ENCODE assay signal across 11 mouse cellular contexts in genomic region chr12:107720941-107721340, GRCm38 (mm10).
"Had no signal": no experiment of that assay in that cellular context is flagged by ENCODE, and none has a peak within 500 bp of the region (broad histone marks: within the 10 kb centered on the region; RNA-seq: fewer than 3 reads in every experiment).

No protein-coding gene starts in this region.

- DNase-seq: kidney, adult 2 months; kidney, postnatal 25 days; layer of hippocampus, adult 9-11 months; layer of hippocampus, postnatal 36 days; lung, adult 18-20 months; lung, postnatal 10 days; right cerebral cortex, postnatal 14 days; right cerebral cortex, postnatal 4 days; thymus, adult 2 months; thymus, postnatal 14 days; thymus, postnatal 4 days had no signal
